Mouse (Mus musculus): ENCODE measurements around the gene Rint1. TPM values are rescaled to one million over a fixed set of nuclear protein-coding genes. Genes with fewer than 3 reads are reported as not detected.

Gene Rint1
- polyA plus RNA-seq, 1 experiment from 2014 or later: 49.9 TPM

Other genes with a start within 250 kb of the Rint1 start
- 59.1 and 62.1 TPM in 2 replicates for gene Srpk2, start 103.1 kb upstream of the Rint1 start, polyA plus RNA-seq (2016; fragmentation: Nextera tagmentation; extraction: Ambion mirVana)
- 34.8 and 35.4 TPM in 2 replicates for gene Pus7, start 4.0 kb upstream of the Rint1 start, polyA plus RNA-seq (2016; fragmentation: Nextera tagmentation; extraction: Ambion mirVana)
- 111 and 118 TPM in 2 replicates for gene Tomm7, start 56.5 kb downstream of the Rint1 start, polyA plus RNA-seq (2016; fragmentation: Nextera tagmentation; extraction: Ambion mirVana)
- 39.4 and 43.2 TPM in 2 replicates for gene Fam126a, start 243.0 kb downstream of the Rint1 start, polyA plus RNA-seq (2016; fragmentation: Nextera tagmentation; extraction: Ambion mirVana)

Measured in embryonic facial prominence, embryonic 12.5 days (tissue).